Mouse (Mus musculus) frontal cortex, postnatal 14 days (tissue): ENCODE results near the gene Strn.

Experiments
- DNase-seq, 2 experiments: peaks; one replicate each; pipeline ENCODE4 v3.0.0; 2022; ENCODE audit warnings: low spot score in 2 of 2

The Strn gene

GRCm38 (mm10) chr17:78737096-78737495 lies at the start of gene Strn:
Strn (minus strand) TSS chr17:78737196.
- DNase-seq, result no peak

GRCm38 (mm10) chr17:78778765-78779164 lies 41.8 kb upstream of the Strn start:
- no peak for DNase-seq

GRCm38 (mm10) chr17:78772317-78772716 lies 35.3 kb upstream of the Strn start:
- DNase-seq, result no peak

- no peak for DNase-seq
Observed at GRCm38 (mm10) chr17:78770932-78771331, 33.9 kb upstream of the Strn start.

- DNase-seq, result no peak
Observed at GRCm38 (mm10) chr17:78769341-78769740, 32.3 kb upstream of the Strn start.

GRCm38 (mm10) chr17:78768937-78769336 lies 31.9 kb upstream of the Strn start:
- DNase-seq, result no peak

GRCm38 (mm10) chr17:78767546-78767945 lies 30.6 kb upstream of the Strn start:
- DNase-seq, result no peak

- DNase-seq, result no peak
Observed at GRCm38 (mm10) chr17:78766084-78766483, 29.1 kb upstream of the Strn start.

- DNase-seq, result no peak
Observed at GRCm38 (mm10) chr17:78763272-78763671, 26.3 kb upstream of the Strn start.

GRCm38 (mm10) chr17:78752938-78753655 lies 16.1 kb upstream of the Strn start:
- DNase-seq, result no peak

- DNase-seq, result no peak
Observed at GRCm38 (mm10) chr17:78752064-78752463, 15.1 kb upstream of the Strn start.

GRCm38 (mm10) chr17:78748440-78748839 lies 11.4 kb upstream of the Strn start:
- no peak for DNase-seq

- DNase-seq, result no peak
Observed at GRCm38 (mm10) chr17:78738416-78738815, 1.4 kb upstream of the Strn start.

- no peak for DNase-seq
Observed at GRCm38 (mm10) chr17:78737771-78738170, 775 bp upstream of the Strn start.

GRCm38 (mm10) chr17:78736473-78736988 lies 465 bp downstream of the Strn start:
- DNase-seq, result peak; percentile 96 to 98

- DNase-seq, result peak; percentile 16 to 18
Observed at GRCm38 (mm10) chr17:78735731-78736472, 1.1 kb downstream of the Strn start.

- DNase-seq, result no peak
Observed at GRCm38 (mm10) chr17:78734806-78735205, 2.2 kb downstream of the Strn start.

- no peak for DNase-seq
Observed at GRCm38 (mm10) chr17:78732056-78732455, 4.9 kb downstream of the Strn start.

- DNase-seq, result no peak
Observed at GRCm38 (mm10) chr17:78726746-78727449, 10.1 kb downstream of the Strn start.

GRCm38 (mm10) chr17:78724461-78725055 lies 12.4 kb downstream of the Strn start:
- no peak for DNase-seq

GRCm38 (mm10) chr17:78721690-78722089 lies 15.3 kb downstream of the Strn start:
- no peak for DNase-seq

- DNase-seq, result no peak
Observed at GRCm38 (mm10) chr17:78719086-78719485, 17.9 kb downstream of the Strn start.
